Mouse (Mus musculus): ENCODE results near the gene Klhl18. TPM values are rescaled to one million over a fixed set of nuclear protein-coding genes. Genes with fewer than 3 reads are reported as not detected.

Klhl18 gene
- polyA plus RNA-seq, 1 experiment from 2014 or later, result 7.1 TPM

DNA sequence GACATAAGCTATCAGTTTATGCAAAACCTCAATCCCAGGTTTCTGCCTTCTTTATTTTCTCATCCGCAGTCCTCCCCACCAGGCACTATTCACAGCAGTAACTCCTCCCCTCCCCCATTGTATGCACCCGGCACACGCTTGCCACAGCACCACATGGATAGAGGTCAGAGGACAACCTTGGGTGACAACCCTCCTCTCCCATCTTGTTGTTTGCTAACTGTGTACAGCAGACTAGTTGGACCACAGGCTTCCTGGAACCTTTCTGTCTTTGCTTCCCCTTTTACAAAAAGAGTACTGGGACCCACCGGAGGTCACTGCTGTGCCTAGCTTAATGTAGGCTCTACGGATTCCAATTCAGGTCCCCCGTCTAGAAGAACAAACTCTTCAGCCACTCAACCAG is 35.9 kb downstream of the Klhl18 start:
- 54% methylated on average over 6 of the region's 6 CpGs for WGBS
- peaks cover 5% of the 10 kb centered on the region for H3K4me1 ChIP-seq (replicated peaks; ENCODE audit: control insufficient read depth, insufficient read depth, low read length)
- H3K27me3 ChIP-seq (replicated peaks; ENCODE audit: control insufficient read depth, insufficient read depth, low read length), result no peaks in the 10 kb centered on the region
- DNase-seq (ENCODE audit: low spot score), result no peak
- no peak overlapping the region for H3K27ac ChIP-seq (ENCODE audit: low read depth, low read length)
- peaks cover 4% of the 10 kb centered on the region; the same call in 1 of the 2 replicates for H3K36me3 ChIP-seq (ENCODE audit: control insufficient read depth, insufficient read depth, low read length)
- H3K4me2 ChIP-seq, result no peak overlapping the region
- H3K9ac ChIP-seq (ENCODE audit: low read depth, low read length), result no peak overlapping the region
- ATAC-seq (replicated peaks; ENCODE audit: low FRiP score), result 0 out of 2 replicates have a peak, but pooled peaks have one; percentile 39
- H3K9me3 ChIP-seq (ENCODE audit: control insufficient read depth, low read length), result no peaks in the 10 kb centered on the region
- H3K4me3 ChIP-seq (ENCODE audit: low read depth, low read length), result no peak overlapping the region

DNA sequence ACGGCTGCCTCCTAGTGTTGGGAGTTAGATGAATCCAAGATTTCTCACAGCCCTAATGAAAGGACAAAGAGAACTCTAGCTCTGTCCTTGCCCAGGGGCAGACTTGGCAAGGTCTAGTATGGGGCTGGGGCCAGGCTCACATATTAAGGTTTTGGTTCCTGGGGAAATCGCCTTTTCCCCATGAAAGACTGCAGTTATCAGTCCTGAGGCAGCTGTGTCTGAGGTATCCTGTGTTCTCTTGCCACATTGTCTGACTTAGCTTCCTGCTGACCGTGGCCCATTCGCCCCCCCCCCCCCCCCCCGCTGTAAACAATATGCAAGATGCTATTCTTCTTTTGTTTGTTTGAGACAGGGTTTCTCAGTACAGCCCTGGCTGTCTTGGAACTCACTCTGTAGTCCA is 36.4 kb downstream of the Klhl18 start:
- peak; percentile 49; the same call in 1 of the 2 replicates for ATAC-seq (replicated peaks; ENCODE audit: low FRiP score)
- H3K36me3 ChIP-seq (ENCODE audit: control insufficient read depth, insufficient read depth, low read length), result peaks cover 4% of the 10 kb centered on the region; the same call in 1 of the 2 replicates
- 51% methylated on average over 5 of the region's 5 CpGs for WGBS

DNA sequence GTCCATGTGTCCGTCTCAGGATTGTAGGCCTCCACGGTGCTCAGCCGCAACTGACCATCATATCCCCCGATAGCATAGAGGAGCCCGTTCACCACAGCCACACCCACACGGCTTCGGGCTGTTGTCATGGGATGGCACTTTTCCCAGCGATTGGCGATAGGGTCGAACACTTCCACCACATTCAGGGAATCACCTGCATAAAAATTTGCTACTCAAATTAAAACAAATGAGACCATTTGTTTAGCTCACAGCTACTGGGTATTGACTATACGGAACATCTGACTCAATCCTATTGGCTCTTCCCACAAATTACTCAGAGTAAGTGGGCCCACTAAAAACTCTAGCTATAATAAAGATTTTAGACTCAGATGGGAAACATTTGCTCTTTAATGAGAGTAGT is 40.5 kb downstream of the Klhl18 start:
- H3K9ac ChIP-seq (ENCODE audit: low read depth, low read length), result no peak overlapping the region
- WGBS, result 91% methylated on average over 11 of the region's 11 CpGs
- H3K4me1 ChIP-seq (replicated peaks; ENCODE audit: control insufficient read depth, insufficient read depth, low read length), result peaks cover 5% of the 10 kb centered on the region
- H3K9me3 ChIP-seq (ENCODE audit: control insufficient read depth, low read length), result no peaks in the 10 kb centered on the region
- no peak overlapping the region for H3K27ac ChIP-seq (ENCODE audit: low read depth, low read length)
- ATAC-seq (replicated peaks; ENCODE audit: low FRiP score), result no peak
- no peaks in the 10 kb centered on the region for H3K27me3 ChIP-seq (replicated peaks; ENCODE audit: control insufficient read depth, insufficient read depth, low read length)
- H3K4me3 ChIP-seq (ENCODE audit: low read depth, low read length), result no peak overlapping the region
- H3K36me3 ChIP-seq (ENCODE audit: control insufficient read depth, insufficient read depth, low read length), result peaks cover 5% of the 10 kb centered on the region; the same call in 1 of the 2 replicates
- H3K4me2 ChIP-seq, result no peak overlapping the region
- no peak for DNase-seq (ENCODE audit: low spot score)

More for the DNA sequence above, 36.4 kb downstream of the Klhl18 start:
- Histone ChIP-seq H3K27ac (ENCODE audit: low read depth, low read length) (no peak overlapping the region), H3K9ac (ENCODE audit: low read depth, low read length) (no peak overlapping the region), H3K9me3 (ENCODE audit: control insufficient read depth, low read length) (no peaks in the 10 kb centered on the region), H3K4me1 (replicated peaks; ENCODE audit: control insufficient read depth, insufficient read depth, low read length) (peaks cover 5% of the 10 kb centered on the region), H3K4me3 (ENCODE audit: low read depth, low read length) (no peak overlapping the region), H3K4me2 (no peak overlapping the region; the same call in 1 of the 2 replicates), H3K27me3 (replicated peaks; ENCODE audit: control insufficient read depth, insufficient read depth, low read length) (no peaks in the 10 kb centered on the region)
- no peak for DNase-seq (ENCODE audit: low spot score)

DNA sequence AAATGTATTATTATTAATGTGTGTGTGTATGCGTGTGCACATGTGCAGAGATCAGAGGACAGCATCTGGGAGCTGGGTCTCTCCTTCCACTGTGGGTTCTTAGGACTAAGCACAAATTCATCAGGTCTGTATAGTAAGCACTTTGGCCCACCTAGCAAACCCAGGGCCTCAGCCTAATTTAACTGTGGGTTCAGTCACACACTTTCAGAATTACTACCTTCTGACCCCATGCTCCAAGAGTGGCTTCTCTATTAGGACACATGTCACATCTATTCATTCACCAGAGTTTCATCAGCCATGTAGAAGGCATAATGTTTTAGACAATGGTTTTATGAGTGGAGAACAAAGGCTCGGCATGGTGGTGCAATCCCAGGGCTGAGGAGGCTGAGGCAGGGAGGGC is 43.4 kb downstream of the Klhl18 start:
- Histone ChIP-seq H3K4me2 (no peak overlapping the region), H3K4me3 (ENCODE audit: low read depth, low read length) (no peak overlapping the region), H3K27me3 (replicated peaks; ENCODE audit: control insufficient read depth, insufficient read depth, low read length) (no peaks in the 10 kb centered on the region), H3K4me1 (replicated peaks; ENCODE audit: control insufficient read depth, insufficient read depth, low read length) (no peaks in the 10 kb centered on the region), H3K9me3 (ENCODE audit: control insufficient read depth, low read length) (no peaks in the 10 kb centered on the region), H3K27ac (ENCODE audit: low read depth, low read length) (no peak overlapping the region), H3K36me3 (ENCODE audit: control insufficient read depth, insufficient read depth, low read length) (peaks cover 9% of the 10 kb centered on the region), H3K9ac (ENCODE audit: low read depth, low read length) (no peak overlapping the region)
- no peak for DNase-seq (ENCODE audit: low spot score)
- no peak for ATAC-seq (replicated peaks; ENCODE audit: low FRiP score)
- 94% methylated on average over 2 of the region's 2 CpGs for WGBS

DNA sequence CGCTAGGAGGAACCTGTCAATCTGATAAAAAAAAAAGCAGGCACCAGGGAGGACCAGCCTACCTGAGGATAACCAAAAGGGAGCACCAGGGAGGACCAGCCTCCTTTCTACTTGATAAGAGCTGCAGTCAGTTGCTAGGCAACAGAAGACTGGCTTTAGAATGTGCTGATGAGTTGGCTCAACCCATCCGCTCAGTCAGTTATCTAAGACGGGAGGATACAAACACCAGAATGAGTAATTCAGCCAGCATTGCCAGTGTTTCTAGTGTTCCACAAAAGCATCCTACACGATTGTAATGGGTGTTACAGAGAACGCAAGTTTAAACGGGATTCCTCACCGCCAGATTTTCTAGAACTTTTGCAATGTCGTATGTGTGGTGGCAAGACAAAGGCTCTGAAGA is 45.3 kb downstream of the Klhl18 start:
- no peaks in the 10 kb centered on the region for H3K4me1 ChIP-seq (replicated peaks; ENCODE audit: control insufficient read depth, insufficient read depth, low read length)
- ATAC-seq (replicated peaks; ENCODE audit: low FRiP score) (no peak), DNase-seq (ENCODE audit: low spot score) (no peak)
- no peak overlapping the region for H3K27ac ChIP-seq (ENCODE audit: low read depth, low read length)
- no peak overlapping the region for H3K4me3 ChIP-seq (ENCODE audit: low read depth, low read length)
- H3K27me3 ChIP-seq (replicated peaks; ENCODE audit: control insufficient read depth, insufficient read depth, low read length), result no peaks in the 10 kb centered on the region
- H3K4me2 ChIP-seq, result no peak overlapping the region
- no peaks in the 10 kb centered on the region for H3K9me3 ChIP-seq (ENCODE audit: control insufficient read depth, low read length)
- no peak overlapping the region for H3K9ac ChIP-seq (ENCODE audit: low read depth, low read length)
- WGBS, result 70% methylated on average over 8 of the region's 8 CpGs
- peaks cover 9% of the 10 kb centered on the region for H3K36me3 ChIP-seq (ENCODE audit: control insufficient read depth, insufficient read depth, low read length)

DNA sequence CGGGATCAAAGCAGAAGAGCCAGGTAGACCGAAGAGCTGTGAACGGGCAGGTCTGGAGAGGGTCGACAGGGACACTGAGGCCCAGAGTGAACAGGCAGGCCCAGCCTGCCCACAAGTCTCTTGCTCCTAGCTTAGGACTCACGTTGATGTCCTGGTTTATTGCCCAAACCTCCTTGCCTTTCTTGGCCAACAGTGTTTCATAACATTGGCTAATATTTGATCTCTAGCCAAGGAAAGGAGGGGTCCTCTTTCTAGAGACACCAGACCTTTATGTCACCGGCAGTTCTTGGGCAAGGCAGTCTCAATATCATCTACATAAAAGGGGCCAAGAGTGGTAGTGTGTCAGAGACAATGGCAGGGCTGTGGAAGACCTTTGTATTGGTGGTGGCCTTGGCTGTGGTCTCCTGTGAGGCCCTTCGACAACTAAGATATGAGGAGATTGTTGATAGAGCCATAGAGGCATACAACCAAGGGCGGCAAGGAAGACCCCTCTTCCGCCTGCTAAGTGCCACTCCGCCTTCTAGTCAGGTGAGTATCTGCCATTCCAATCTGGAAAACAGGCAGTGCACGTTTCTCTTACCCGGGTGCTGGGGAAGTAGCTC is 56.9 kb downstream of the Klhl18 start, which contains the start of gene Ngp:
Ngp (plus strand) TSS at position 237 of the 602 bp plus-strand sequence.
- no peak within 1 kb of the TSS for H3K4me2 ChIP-seq
- no peaks in the 10 kb centered on the region for H3K4me1 ChIP-seq (replicated peaks; ENCODE audit: control insufficient read depth, insufficient read depth, low read length)
- H3K27ac ChIP-seq (ENCODE audit: low read depth, low read length), result no peak within 1 kb of the TSS
- 82% methylated on average over 12 of the region's 12 CpGs for WGBS
- no peaks in the 10 kb centered on the region for H3K9me3 ChIP-seq (ENCODE audit: control insufficient read depth, low read length)
- no peak within 1 kb of the TSS for H3K4me3 ChIP-seq (ENCODE audit: low read depth, low read length)
- no peak for ATAC-seq (replicated peaks; ENCODE audit: low FRiP score)
- H3K36me3 ChIP-seq (ENCODE audit: control insufficient read depth, insufficient read depth, low read length), result no peaks in the 10 kb centered on the region
- H3K27me3 ChIP-seq (replicated peaks; ENCODE audit: control insufficient read depth, insufficient read depth, low read length), result no peaks in the 10 kb centered on the region
- DNase-seq (ENCODE audit: low spot score), result no peak
- H3K9ac ChIP-seq (ENCODE audit: low read depth, low read length), result no peak within 1 kb of the TSS

DNA sequence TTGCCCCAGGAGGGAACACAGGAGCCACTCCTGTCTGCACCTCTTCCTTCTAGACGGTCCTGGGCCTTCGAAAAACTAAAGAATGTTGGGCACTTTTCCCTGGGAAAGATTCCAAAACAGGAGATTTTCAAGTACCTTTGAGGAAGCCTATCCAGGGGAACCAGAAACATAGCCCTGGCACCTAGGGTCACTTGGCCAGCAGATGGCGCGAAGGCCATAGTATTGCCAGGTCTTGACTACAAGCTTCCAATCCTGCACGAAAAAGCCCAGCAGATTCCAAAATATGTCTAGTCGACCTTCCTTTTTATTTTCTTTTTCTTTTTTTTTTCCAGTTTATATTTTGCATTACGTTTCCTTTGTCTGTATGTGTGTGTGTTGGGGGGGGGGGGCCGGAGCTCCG is 62.7 kb downstream of the Klhl18 start:
- Histone ChIP-seq H3K4me3 (ENCODE audit: low read depth, low read length) (no peak overlapping the region), H3K4me2 (no peak overlapping the region), H3K9me3 (ENCODE audit: control insufficient read depth, low read length) (no peaks in the 10 kb centered on the region), H3K27ac (ENCODE audit: low read depth, low read length) (no peak overlapping the region), H3K9ac (ENCODE audit: low read depth, low read length) (no peak overlapping the region), H3K4me1 (replicated peaks; ENCODE audit: control insufficient read depth, insufficient read depth, low read length) (0 out of 2 replicates have a peak, but pooled peaks cover 2% of the 10 kb centered on the region), H3K27me3 (replicated peaks; ENCODE audit: control insufficient read depth, insufficient read depth, low read length) (no peaks in the 10 kb centered on the region), H3K36me3 (ENCODE audit: control insufficient read depth, insufficient read depth, low read length) (no peaks in the 10 kb centered on the region)
- ATAC-seq (replicated peaks; ENCODE audit: low FRiP score) (no peak), DNase-seq (ENCODE audit: low spot score) (no peak)
- 57% methylated on average over 9 of the region's 9 CpGs for WGBS

DNA sequence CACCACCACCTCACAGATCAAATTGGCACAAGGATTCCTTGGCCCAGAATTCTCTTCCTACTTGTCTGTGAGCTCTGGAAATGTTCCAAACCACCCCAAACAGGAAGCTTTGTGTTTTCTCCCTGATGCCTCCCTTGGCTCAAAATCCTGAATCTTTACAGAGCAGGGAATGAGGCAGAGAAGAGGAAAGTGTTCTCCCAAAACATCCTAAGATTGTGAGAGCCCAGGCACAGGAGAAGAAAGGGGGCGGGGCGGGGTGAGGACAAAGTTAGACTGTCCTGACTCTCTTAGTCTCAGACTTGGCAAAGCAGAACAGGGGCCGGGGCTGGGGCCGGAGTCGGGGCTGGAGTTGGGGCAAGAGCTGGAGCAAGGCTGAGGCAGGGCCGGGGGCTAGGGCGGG is 63.6 kb downstream of the Klhl18 start:
- Histone ChIP-seq H3K9me3 (ENCODE audit: control insufficient read depth, low read length) (no peaks in the 10 kb centered on the region), H3K36me3 (ENCODE audit: control insufficient read depth, insufficient read depth, low read length) (no peaks in the 10 kb centered on the region), H3K9ac (ENCODE audit: low read depth, low read length) (no peak overlapping the region), H3K4me3 (ENCODE audit: low read depth, low read length) (no peak overlapping the region), H3K27me3 (replicated peaks; ENCODE audit: control insufficient read depth, insufficient read depth, low read length) (no peaks in the 10 kb centered on the region), H3K4me2 (no peak overlapping the region), H3K4me1 (replicated peaks; ENCODE audit: control insufficient read depth, insufficient read depth, low read length) (0 out of 2 replicates have a peak, but pooled peaks cover 2% of the 10 kb centered on the region), H3K27ac (ENCODE audit: low read depth, low read length) (no peak overlapping the region)
- no peak for DNase-seq (ENCODE audit: low spot score)
- no peak for ATAC-seq (replicated peaks; ENCODE audit: low FRiP score)
- 82% methylated on average over 7 of the region's 7 CpGs for WGBS

Data from liver, embryonic 11.5 days (tissue).